Mouse (Mus musculus) common myeloid progenitor, adult 5-6 weeks (primary cell): ENCODE results near the gene Arl4d. TPM values are rescaled to one million over a fixed set of nuclear protein-coding genes. Genes with fewer than 3 reads are reported as not detected.
"Not testable (repeated sequence)": the region's sequence is repeated elsewhere in the genome, so short reads cannot be mapped to it uniquely, and the experiment has no call there.

Experiments used
- ATAC-seq: replicated peaks from 2 replicates; pipeline ENCODE4 v1.8.0; 2016; ENCODE audit warnings: low read depth, mild to moderate bottlenecking, moderate TSS enrichment, inconsistent platforms; ENCODE audit not compliant: poor library complexity, severe bottlenecking
- total RNA-seq: library from RNA; stranded (forward); fragments of 200-1000, 187-1606 nt; gene quantifications from 2 replicates; pipeline ENCODE4 v1.2.3, GENCODE M21; 2017

The Arl4d gene
- total RNA-seq, 1 experiment from 2014 or later = 1.5 TPM

DNA sequence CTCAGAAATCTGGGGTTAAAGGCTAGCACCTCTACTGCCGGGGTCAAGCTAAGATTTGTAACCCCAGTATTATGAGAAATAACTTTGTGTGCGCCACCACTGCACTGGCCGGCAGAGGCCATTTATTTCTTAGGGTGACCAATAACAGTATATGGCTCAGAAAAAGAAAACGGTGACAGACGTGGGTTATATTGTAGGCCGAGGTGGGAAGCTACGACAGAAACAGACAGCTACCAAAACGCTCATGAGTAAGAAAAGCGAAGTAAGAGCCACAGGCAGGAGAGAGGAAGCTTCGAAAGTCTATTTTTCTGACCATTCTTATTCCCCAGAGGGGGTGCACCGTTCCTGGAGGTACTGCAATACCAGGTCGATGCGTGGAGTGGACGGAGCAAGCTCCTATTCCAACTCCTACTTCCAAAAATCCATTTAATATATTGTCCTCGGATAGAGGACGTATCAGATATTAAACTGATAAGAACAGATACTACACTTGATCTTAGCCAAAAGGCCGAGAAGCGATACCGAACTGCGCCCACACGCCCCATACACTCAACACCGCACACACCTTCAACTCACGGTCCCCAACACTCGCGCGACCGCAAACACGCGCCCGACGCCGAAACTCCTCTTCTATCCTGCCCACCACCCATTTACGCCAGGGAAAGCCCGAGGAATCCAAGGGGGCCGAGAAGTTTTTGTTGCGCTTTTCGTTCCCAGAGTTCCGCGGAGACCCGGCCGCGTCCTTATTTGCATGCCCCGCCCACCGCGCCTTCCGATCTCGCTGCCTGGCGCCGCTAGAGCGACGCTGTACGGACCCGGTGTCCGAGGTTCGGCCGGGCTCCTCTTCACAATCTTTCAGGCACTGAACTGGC, 19.7 kb upstream of the Arl4d start:
- peak; percentile 74 for ATAC-seq

DNA sequence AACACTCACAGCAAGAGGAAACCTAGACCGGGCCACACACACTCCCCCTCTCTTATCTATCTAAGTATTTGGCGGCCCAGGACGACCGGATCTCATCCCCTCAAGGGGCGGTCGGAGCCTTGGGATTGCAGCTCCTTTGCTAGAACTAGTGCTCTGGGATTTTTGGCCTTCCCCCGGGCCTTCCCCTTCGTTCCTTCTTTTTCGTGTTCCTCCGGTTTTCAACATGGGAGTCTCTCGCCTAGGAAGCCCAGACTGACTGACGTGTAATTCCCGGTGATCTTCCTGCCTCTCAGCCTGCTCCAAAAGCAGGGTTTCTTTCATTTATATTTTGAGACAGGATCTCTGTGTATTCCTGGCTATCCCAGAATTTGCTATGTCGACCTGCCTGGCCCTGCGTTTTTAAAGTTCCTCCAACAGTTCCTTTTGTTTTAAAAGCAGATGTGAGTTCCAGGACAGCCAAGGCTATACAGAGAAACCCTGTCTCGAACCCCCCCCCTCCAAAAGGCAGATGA, 19.0 kb upstream of the Arl4d start:
- ATAC-seq = not testable (repeated sequence)

DNA sequence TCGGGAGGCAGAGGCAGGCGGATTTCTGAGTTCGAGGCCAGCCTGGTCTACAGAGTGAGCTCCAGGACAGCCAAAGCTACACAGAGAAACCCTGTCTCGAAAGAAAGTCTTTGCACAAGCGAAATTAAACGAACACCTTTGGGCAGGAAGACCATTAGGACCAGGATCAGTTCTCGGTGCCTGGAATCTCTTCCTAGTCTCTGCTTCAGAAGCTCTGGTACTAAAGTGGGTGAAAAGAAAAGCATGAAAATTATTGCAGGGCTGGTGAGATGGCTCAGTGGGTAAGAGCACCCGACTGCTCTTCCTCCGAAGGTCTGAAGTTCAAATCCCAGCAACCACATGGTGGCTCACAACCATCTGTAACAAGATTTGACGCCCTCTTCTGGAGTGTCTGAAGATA, 18.2 kb upstream of the Arl4d start:
- not testable (repeated sequence) for ATAC-seq

DNA sequence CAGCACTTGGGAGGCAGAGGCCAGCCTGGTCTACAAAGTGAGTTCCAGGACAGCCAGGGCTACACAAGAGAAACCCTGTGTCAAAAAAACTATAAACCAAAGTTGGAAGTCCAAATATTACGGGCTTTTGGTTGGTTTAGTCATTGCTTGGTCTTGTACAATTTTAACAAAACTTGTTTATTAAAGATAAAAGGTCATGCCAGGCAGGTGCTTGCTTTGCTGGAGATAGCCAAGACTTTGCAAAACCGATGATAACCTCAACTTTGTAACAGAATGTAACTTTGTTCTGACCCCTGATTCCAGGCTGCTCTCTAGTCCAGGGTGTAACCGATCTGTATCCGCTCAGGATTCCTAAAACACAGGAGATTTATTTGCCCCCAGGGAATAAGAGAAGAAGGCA, 9.0 kb upstream of the Arl4d start:
- no peak for ATAC-seq

DNA sequence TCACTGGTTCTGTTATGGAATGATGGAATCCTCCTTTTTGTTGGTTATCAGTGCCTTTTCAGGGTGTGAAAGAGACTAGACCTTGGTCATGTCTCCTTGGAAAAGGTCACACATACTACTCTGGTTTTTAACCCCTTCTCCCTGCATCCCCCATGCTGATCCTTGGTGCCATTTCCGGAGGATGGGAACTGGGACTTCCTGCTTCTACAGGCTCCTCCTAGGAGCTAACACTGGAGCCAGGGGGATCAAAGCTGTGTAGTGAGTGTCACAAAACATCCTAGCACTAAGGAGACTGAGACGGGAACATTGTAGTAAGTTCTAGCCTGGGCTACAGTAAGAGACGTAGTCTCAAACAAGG, 7.8 kb upstream of the Arl4d start:
- no peak; the same call in 1 of the 2 replicates for ATAC-seq

DNA sequence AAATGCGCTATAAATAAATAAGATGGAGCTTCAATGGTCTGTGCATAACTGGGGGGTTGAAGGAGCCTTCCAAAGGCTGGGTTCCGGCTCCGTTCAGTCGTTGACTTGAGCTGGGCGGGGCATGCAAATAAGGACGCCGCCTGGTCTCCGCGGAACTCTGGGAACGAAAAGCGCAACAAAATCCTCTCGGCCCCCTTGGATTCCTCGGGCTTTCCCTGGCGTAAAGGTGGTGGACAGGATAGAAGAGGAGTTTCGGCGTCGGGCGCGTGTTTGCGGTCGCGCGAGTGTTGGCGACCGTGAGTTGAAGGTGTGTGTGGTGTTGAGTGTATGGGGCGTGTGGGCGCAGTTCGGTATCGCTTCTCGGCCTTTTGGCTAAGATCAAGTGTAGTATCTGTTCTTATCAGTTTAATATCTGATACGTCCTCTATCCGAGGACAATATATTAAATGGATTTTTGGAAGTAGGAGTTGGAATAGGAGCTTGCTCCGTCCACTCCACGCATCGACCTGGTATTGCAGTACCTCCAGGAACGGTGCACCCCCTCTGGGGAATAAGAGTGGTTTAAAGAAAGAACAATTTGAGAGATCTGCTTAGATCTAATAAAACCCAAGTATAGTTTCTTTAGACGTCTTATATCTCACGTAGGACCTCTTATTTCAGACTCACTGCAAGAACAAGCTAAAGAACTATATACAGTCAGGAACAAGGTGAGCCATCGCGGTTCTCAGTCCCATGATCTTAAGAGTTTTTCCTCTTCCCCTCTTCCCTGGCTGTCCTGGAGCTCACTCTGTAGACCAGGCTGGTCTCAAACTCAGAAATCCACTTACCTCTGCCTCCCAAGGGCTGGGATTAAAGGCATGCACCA, 7.2 kb upstream of the Arl4d start:
- peak; percentile 86 for ATAC-seq

DNA sequence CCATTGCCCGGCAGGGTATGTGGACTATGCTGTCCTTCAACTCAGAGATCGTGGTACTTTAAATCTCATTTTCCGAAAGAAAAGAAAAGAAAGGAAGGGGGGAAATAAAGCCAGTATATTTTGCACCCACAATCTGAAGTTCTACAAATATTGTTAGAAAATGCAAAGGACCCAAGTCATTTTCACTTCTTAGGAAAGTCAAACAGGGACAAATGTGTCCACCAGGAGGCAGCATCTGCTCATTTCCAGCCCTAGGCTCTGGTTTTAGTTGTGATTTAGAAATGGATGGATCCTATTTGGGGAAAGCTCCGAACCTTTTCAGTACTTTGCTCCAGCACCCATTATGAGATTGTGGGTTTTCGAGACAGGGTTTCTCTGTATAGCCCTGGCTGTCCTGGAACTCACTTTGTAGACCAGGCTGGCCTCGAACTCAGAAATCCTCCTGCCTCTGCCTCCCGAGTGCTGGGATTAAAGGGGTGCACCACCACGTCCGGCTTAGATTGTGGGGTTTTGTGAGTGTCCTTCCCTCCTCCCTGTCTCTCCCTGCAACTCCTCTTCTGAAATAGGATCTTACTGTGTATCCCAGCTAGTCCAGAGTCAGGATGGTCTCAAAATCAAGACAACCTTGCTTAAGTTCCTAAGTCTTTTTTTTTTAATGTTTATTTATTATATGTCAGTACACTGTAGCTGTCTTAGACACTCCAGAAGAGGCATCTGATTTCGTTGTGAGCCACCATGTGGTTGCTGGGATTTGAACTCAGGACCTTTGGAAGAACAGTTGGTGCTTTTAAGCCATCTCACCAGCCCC, 6.4 kb upstream of the Arl4d start:
- ATAC-seq = peak; percentile 64

DNA sequence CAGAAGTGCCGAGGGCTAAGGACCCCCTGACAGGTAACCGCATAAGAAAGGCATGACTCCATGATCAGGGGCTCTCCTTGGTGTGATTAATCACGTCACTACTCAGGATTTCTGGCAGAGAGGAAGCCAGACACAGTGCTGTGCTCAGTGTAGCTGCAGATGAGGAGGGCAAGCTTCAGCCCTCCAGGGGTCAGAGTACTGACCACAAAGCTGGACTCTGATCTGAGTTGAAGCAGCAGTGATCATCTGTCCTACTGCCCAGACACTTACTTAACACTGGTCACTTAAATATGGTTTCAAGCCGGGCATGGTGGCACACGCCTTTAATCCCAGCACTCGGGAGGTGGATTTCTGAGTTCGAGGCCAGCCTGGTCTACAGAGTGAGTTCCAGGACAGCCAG, 4.2 kb upstream of the Arl4d start:
- ATAC-seq = no peak

DNA sequence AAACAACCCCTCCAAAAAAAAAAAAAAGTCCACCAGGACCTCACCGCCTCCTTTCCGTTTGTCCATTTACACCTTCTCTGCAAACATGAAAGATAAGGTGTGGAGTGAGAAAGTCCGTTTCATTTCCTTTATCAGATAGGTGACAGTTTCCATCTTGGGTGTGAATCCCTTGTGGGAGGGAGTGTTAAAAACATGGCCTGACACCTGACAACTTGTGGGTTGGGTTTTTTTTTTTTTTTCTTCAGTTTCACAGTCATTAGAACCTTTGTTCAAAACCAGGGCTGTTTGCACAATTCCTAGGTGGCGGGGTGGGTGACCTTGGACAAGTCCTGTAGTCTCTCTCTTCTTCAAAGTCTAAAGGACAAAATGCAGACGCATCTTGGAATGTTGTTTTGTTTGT, 3.6 kb upstream of the Arl4d start:
- no peak for ATAC-seq

DNA sequence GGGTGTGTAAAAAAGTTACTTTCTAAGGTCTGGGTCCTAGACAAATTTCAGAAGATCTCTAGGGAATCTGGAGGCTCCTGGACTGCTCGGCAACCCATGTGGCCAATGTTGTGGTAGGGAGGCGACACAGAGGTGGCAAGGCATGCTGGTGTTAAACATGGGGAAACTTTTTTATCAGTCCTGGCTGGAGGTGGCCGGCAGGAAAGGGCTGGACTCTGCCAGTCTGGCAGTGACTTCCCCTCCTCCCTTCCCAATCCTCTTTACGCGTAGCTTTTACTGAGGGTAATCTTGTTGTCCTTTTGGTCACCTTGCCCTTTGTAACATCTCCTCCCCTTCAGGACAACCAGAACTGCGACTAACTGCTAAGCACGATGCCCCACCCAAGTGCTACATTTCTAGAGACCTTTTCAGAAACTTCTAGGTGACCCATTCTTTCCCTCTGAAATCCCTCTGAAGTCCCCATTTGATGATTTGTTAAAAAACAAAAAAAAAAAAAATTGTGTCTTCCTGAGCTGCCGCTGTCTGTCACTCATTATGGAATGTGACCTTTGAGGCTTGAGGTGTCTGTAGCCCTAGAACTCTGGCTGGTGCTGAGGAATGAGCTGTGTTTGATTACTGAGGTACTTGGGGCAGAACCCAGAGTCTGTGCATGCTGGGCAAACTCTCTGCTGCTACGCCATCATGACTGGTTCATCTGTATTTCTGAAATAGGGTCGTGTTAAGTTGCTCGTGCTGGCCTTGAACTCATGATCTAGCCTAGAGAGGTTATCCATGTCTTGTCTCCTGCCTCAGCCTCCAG, 1.9 kb upstream of the Arl4d start:
- ATAC-seq = no peak

DNA sequence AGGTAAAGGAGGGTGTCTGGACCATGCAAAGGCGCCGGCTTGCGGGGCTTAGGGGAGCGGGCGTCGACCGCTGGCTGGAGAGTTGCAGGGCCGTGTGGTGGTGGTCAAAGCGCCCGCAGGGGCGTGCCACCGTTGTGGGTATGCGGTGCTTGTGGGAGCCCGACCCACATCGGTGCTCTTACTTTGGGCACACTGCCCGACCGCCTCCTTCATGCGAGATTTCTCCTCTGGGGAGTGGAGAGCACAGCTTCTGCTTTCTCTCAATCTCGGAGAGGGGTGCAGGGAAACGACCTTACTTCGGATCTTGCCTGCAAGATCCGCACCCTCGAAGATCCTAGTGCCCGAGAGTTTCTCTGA, 273 bp downstream of the Arl4d start:
- no peak for ATAC-seq

DNA sequence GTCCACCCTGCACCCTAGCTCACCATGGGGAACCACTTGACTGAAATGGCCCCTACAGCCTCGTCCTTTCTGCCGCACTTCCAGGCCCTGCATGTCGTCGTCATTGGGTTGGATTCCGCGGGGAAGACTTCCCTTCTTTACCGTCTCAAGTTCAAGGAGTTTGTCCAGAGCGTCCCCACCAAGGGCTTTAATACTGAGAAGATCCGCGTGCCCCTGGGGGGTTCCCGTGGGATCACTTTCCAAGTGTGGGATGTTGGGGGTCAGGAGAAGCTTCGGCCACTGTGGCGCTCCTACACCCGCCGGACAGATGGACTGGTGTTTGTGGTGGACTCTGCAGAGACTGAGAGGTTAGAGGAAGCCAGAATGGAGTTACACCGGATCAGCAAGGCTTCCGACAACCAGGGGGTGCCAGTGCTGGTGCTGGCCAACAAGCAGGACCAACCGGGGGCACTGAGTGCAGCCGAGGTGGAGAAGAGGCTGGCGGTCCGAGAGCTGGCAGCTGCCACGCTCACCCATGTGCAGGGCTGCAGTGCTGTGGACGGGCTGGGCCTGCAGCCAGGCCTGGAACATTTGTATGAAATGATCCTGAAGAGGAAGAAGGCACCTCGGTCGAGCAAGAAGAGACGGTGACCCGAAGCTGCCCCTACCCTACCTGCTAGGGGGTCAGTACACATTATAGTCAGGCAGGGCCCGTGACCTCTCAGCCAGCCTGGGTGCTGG, 1.4 kb downstream of the Arl4d start:
- ATAC-seq = no peak

DNA sequence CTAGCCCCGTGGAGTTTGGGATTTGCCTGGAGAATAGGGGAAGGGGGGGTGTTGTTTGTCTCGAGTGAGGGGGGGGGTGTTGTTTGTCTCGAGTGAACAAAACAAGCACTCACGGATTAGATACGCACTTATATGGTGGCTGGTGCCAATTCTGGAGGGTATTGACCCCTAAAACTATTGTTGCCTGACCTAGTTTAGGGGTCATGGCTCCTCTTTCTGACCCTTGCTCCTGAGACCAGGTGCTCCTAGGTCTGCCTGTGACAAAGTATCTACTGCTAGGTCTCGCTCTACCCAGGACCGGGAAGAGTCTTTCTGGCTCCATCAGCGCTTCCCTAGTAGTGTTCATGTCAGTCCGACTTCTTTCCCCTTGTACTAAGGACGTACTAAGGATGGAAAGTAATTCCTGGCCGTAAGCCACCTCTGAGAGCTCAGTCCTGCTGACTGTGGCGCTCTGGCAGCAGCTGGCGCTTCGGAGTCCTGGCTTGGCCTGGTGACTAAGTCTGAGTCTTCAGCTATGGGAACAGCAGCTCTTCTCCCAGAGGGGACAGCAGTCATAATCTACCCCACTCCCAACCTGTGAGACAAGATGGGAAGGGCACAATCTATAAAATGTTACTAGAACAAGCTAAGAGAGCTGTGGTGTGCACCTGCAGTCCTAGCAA, 2.7 kb downstream of the Arl4d start:
- ATAC-seq = no peak

DNA sequence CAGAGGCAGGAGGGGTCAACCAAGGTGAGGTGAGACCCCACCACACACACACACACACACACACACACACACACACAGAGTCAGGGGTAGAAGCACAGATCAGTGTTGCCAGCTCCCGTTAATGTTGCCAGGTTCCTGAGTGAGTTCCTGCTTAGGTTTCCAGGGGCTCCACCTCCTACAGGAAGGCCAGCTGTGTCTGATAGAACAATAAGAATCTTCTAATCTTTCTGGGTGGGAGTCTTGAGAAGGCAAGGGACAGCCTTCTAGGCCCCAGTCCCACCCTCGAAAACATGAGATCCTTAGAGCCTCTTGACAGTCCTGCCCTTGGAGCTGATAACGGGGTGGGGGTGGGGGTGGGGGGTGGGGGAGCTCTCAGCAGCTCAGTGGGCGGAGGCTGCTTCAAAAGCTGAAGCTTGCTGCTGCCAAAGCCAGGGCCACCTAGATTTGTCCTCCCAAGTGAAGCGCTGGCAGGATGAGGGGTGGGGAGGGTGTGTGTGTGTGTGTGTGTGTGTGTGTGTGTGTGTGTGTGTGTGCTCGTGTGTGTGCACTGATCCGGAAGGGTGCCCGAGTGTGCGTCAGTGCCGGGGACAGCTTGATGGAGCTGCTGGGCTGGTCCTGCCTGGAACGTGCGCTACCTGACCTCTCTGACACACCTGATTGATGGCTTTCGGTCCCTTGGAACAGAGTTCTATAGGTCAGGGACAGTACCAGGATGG, 3.4 kb downstream of the Arl4d start:
- ATAC-seq = no peak

DNA sequence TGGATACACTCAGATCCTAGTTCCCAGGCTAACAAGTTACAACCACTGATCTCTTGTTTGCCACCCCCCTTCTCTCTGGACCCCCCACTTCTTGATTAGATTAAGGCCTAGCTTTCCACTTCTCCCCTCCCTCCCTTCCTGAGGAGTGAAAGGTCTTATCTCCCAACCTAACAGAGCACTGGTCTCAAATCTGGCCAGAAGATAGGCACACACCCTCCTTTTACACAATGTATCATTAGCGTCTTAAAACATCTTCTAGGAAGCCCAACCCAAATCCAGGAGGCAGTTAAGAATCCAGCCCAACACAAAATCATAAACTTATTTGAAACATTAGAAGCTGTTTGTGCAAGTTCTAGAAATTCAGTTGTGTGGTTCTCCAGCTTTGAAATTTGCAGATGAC, 5.0 kb downstream of the Arl4d start:
- ATAC-seq = no peak

DNA sequence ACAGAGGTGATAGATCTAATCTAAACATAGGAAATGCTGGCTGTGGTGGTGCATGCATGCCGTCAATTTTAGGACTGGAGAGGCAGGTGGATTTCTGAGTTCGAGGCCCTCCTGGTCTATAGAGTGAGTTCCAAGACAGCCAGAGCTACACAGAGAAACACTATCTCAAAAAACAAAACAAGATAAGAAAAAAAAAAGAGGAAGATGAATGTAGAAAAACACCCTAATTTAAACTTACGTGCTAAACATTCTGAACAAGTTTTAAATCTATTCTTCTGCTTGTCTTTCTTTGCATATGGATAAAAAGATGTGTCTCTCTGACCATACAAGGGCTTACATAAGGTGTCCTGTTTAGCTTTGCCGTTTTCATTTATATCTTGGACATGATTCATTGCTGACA, 5.9 kb downstream of the Arl4d start:
- no peak for ATAC-seq

DNA sequence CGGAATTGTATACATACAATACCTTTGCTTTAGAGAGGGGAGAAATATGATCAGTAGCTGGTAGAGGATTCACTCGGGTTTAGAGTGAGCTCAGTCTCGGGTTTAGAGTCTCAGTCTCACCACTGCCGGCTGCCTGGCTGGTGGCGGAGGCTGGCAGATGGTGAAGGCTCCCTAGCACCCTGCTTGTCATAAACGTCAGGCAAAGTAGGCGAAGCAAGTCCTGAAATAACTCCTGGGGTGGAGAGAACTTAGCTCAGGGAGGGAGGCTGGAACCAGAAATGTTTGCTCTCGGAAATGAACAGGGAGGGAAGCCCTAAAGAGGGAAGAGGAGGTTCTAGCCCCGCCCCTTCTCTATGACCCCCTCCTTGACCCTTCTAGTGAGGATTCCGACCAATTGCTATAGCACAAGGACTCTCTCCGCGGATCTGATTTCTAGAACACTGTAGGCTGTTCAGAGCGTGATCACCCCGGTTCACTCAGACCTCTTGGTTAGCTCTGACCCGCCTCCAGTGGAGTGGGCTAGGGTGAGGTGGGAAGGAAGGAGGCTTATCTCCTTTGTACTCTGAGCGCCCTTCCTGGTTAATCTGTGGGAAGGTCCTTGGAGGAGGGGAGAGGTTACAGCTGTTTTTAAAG, 7.8 kb downstream of the Arl4d start:
- ATAC-seq = peak; percentile 57
